Mouse (Mus musculus): ENCODE measurements at regions not wholly inside any gene's neighbourhood (a gene's known extent, or its start where the extent isn't known, plus 50 kb on each side); places are given as distances from the start of the nearest gene placed in this dataset.
"Not testable (repeated sequence)": the region's sequence is repeated elsewhere in the genome, so short reads cannot be mapped to it uniquely, and the experiment has no call there.

GRCm38 (mm10) chr3:21932696-21933095 lies 143.8 kb upstream of the Tbl1xr1 start:
- not testable (repeated sequence) for TF ChIP-seq CTCF (IDR thresholded peaks at IDR 0.05; ENCODE audit: extremely low read depth, insufficient read depth, insufficient read length, insufficient replicate concordance); POLR2A (IDR thresholded peaks at IDR 0.05; ENCODE audit: low read depth, low read length)

All from spleen, adult 2 months (tissue).